Mouse (Mus musculus): ENCODE data around the gene Saxo1.

Saxo1 gene

DNA sequence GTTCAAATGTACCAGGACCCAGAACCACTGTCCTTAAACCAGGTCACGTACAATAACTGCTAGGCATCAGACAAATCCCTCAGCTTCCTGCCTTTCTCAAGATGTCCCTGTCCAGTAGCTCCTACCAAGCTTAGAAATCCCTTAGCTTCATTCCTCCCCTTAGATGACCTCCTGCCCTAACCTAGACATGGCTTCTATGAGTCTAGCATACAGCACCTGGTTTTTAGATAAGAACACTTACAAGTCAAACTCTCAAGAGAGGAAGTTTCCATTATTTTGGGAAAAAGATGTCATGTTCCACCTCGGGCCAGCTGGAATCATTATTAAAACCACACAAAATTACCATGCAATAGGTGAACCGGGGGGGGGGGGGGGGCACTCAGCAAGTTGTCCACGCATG, 71.6 kb downstream of the Saxo1 start:
- no peak for TF ChIP-seq GATA4 (IDR thresholded peaks at IDR 0.05; ENCODE audit: insufficient replicate concordance, low read length)

DNA sequence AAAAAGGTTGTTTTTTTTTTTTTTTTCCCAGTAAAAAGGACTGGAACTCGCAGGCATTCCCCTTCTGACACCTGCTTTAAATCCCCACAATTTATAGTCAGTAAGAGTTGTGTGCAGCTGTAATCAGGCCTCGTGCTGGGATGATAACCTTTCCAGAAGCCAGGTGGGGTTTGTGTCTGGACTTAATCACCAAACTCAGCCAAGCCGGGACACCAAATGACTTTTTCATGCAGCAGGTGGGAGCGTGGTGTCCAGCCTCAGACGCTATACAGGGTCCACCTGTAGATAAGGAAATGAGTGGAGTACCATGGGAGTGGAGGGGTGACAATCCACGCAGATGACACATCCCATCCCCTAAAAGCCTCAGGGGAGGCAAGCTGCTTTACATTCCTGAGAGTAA, 73.1 kb downstream of the Saxo1 start:
- no peak for TF ChIP-seq GATA4 (IDR thresholded peaks at IDR 0.05; ENCODE audit: insufficient replicate concordance, low read length)

DNA sequence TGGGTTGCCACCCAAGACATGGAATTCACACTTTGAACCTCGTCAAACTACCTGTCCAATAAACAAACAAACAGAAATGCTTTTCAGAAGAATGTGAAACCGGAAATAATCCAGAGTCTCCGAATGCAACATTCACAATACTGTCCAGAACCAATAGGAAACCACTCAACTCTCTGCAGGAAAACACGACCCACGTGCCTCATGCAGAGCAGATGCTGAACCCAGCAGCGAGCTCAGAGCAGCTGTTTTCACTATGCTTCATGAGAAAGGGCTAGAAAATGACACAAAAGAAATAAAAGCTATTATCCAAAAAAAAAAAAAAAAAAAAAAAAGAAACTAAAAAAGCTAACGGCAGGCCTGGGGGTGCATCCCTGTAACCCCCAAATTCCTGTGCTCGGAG, 74.4 kb downstream of the Saxo1 start:
- TF ChIP-seq GATA4 (IDR thresholded peaks at IDR 0.05; ENCODE audit: insufficient replicate concordance, low read length): no peak

DNA sequence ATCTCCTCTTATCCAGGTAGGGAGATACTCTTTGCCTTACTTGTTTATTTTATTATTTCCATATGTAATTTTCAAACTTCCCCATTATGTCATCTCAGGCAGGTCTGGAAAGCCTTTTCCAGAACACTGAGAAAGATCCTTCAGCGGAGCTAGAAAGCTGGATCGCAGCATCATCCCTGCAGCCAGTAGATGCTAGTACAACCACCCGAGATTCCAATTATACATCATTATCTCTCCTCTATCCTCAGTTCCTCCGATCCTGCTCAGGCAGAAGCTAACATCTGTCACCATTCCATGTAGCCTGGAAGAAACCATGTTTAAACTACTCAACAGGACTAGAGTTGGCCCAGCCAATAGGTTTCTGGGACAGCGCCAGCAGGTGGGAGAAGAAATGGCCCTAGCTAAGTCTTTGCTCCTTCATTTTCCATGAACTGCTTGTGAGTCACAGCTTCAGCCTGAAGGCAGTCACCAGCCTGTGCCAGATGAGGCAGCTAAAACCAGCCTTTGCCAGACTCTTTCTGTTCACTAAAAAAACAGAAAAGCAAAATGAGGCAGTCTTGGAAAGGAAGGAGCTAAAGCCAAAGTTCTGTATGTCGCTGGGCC, 75.0 kb downstream of the Saxo1 start:
- no peak for TF ChIP-seq GATA4 (IDR thresholded peaks at IDR 0.05; ENCODE audit: insufficient replicate concordance, low read length)

DNA sequence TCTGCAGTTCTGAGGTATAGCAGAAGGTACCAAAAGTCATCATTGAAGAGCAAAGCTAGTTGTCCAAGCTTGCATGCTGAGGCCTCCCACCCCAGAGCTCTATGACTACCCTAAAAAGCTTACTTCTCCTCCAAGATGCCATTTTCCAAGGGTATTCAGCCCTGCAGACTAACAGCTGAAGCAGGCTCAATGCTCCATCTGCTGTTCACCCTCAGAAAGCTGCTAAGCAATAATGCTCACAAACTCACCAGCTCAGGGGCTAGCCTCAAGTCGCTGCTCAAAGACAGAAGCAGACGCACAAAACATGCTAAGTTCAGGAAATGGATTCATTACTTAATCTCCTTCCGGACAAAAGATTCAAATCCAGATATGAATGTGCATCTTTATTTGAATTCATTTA, 77.2 kb downstream of the Saxo1 start:
- TF ChIP-seq GATA4 (IDR thresholded peaks at IDR 0.05; ENCODE audit: insufficient replicate concordance, low read length): no peak

DNA sequence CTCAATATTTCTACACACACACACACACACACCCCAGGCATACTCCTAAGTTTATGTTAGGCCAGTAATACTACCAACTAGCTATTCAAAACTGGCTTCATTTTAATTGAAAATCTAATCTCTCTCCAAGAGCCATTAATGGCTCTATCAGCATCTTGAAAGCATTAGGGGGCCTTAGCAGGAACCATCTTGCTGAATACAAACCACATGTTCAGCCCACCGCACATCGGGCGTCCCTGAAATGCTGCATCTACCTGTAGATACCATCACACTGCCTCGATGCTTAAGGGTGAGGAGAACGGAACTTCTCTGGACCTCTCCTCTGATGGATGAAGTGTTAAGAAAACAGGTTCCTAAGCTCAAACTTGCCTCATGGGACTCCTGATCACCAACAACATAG, 93.3 kb downstream of the Saxo1 start:
- TF ChIP-seq GATA4 (IDR thresholded peaks at IDR 0.05; ENCODE audit: insufficient replicate concordance, low read length): no peak

DNA sequence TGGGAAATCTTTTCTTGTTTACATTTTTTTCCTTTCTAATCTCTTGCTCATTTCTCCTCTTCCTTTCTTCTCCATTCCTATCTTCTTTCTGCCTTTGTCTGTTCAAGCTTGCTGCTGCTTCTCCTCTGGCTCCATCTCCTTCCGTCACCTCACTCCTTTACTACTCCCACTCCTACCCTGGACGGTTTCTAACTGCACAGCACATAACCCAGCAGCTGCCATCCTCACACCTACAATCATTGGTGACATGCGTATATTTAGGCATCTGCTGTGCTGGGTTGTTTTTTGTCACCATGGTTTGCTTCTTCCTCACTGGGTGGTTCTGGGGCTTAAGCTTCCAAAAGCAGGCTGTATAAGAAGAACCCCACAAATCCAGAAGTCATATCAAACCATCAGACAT, 107.7 kb downstream of the Saxo1 start:
- no peak for TF ChIP-seq GATA4 (IDR thresholded peaks at IDR 0.05; ENCODE audit: insufficient replicate concordance, low read length)

DNA sequence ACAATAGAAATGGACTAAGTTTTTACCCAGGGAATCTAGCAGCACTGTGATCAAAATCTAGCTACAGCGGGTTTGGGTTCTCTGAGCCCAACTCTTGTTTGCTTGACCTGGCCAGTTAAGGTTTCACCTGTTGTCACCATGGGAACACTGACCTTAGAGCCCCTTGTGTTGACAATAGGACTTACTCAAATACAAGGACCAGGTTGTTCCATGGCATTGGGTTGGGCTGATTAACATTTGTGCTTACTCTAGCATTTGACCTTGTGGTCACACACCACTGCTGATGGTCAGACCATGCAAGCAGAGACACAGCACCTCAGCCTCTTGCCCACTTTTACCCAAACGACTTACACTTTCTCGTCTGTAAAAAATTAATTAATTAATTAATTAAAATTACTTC, 121.8 kb downstream of the Saxo1 start:
- TF ChIP-seq GATA4 (IDR thresholded peaks at IDR 0.05; ENCODE audit: insufficient replicate concordance, low read length): no peak

DNA sequence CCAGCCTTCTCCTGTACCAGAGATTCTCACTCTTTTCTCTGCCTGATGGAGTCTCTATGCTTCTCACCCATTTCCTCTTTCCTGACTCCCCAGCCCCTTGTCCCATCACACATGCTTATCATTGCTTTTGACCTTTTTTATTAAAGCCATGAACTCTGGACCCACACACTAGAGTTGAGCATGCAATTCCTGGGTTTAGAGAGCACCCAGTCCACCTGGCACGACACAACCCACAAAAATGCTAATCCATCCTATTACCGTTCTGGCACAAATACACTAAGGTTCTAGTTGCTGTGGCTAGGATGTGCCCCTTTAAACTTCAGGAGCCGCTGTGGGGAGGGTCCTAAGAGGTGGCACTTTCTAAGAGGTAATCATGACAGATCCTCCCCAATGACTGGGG, 122.5 kb downstream of the Saxo1 start:
- TF ChIP-seq GATA4 (IDR thresholded peaks at IDR 0.05; ENCODE audit: insufficient replicate concordance, low read length): peak; percentile 38; the same call in 1 of the 2 replicates

DNA sequence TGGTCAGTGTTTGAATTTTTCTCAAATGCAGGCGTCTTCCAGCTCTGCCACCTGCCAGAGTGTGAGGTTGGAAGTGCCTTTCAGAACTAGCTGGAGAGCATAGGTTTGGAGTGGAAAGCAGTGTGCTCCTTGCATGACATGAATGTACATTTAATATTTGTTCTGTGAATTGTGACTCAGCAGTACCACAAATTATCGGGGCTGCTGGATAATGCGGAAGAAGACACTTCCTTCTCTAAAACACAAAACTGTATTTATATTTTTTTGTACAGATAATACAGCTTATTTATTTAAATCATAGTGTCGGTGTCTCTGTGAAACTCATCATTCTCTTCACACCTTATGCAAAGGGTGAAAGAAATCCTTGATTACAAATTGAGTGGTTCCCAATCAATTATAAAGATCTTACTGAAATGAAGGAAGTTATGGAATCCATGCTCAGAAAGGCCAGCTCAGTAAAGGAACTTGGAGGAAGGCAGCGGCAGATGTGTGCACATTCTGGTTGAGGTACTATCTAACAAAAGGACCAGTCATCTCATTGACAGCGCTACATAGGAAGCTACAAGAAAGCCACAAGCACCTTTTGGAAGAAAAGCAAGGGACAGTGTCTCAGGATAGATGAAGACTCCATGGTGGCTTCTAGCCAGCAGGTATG, 129.9 kb downstream of the Saxo1 start:
- TF ChIP-seq GATA4 (IDR thresholded peaks at IDR 0.05; ENCODE audit: insufficient replicate concordance, low read length): no peak

DNA sequence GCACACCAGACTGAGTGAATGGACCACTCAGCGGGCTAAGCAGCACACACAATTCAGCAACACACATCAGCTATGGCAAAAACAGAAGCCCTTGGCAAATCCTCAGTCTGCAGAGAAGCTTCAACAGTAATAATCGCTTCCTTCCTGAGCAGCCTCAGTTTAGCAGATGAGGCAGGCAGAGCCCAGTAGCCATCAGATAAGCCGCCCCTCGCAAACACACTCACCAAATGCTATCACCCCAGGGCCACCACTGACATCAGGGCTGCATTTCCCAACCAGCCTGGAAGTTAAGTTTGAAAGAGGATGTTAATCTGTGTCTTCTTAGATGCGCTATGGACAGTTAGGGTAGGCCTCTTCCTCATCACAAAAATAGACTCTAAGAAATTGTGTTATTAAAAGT, 130.8 kb downstream of the Saxo1 start:
- TF ChIP-seq GATA4 (IDR thresholded peaks at IDR 0.05; ENCODE audit: insufficient replicate concordance, low read length): no peak

DNA sequence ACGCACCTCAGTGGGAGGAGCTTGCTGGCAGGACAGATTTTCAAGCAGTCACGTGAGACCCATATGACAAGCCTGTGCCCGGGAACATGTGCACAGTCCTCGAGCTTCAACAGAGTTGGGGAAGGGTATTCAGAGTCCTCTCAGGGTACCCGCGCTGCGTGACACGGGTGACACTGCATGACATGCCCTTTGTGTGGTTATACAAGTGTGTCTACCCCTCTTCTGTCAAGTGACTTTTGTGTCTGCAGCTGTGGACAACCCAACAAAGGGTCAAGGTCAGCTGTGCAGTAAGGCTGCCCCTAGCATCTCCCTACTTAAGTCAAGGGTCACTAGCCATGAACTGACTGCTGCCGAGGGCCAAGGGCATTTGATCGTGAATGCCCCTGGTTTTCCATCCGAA, 131.6 kb downstream of the Saxo1 start:
- TF ChIP-seq GATA4 (IDR thresholded peaks at IDR 0.05; ENCODE audit: insufficient replicate concordance, low read length): no peak

DNA sequence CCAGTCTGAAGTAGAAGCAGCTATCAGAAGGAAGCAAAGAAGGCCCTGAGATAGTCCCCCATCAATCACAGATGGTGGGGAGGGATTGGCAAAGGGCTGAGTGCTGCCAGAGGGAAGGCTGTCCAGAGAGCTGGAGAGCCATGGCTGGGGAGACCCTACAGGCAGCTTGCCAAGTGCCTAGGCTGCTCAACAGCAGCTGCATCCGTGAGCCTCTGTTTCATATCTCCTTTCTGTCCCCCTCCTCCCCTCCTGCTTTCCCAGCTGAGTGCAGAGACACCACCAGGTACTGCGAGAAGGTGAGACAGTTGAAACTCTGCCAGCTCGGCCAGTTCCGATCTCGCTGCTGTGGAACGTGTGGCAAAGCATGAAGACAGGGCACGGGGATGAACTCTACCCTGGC, 132.5 kb downstream of the Saxo1 start:
- no peak for TF ChIP-seq GATA4 (IDR thresholded peaks at IDR 0.05; ENCODE audit: insufficient replicate concordance, low read length)

DNA sequence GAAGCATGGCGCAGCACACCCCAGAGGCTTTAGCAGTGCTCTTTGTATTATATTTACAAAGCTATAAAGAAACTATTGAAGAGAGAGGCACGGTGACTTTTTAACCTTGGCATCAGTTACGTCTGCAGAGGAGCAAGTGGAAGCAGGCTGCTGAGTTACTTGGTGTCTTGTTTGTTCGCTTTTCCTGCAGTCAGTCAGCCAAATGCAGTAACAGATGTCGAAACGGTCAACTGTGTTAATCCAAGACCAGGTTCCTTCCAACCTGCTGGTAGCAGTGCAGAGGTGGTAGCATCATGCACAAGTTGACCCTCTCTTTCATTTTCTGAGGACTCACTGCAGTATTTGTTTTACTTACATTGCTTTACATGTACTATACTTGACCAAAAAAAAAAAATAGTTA, 135.5 kb downstream of the Saxo1 start:
- no peak for TF ChIP-seq GATA4 (IDR thresholded peaks at IDR 0.05; ENCODE audit: insufficient replicate concordance, low read length)

DNA sequence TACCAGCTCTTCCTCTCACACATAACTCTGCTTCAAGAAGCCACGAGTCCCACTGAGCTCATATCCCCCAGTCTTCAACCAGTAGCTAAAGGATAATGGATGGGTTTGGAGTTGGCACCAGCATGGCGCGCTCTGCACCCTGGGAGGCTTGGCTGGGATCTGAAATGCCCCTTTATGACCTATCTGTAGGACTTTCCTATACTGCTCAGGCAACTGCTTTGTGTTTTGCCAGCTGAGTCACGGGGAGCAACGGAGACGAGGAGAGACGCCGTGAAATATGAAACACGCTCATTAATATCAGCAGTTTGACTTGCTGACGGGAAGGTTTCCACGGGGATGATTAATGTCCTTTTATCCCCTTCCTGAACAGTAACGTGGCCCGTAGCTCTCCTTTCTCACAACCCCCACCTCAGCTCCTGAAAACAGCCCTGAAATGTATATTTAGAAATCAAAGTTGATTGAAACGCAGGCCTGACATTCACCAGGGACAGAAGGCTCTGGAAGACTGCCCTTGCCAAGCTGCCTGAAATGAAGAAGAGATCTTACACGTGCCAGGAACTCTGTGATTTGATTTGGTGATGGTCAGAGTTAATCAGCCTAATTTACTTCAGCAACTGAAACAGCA, 141.6 kb downstream of the Saxo1 start:
- TF ChIP-seq GATA4 (IDR thresholded peaks at IDR 0.05; ENCODE audit: insufficient replicate concordance, low read length): no peak

DNA sequence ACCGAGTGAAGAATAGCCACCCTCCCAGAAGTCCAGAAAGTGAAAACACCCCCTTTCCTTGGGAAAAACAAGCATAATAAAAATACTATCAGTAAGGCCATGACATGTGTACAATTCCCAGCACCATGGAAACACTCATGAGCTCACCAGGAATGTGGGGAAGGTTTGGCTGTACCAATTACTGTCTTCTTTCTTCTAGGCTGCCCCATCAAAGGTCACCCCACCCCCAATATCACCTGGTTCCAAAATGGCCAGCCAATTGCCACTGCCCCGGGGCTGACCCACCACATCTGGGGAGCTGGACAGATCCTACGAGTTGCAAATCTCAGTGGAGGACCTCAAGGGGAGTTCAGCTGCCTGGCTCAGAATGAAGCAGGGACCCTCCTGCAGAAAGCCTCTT, 144.7 kb downstream of the Saxo1 start:
- TF ChIP-seq GATA4 (IDR thresholded peaks at IDR 0.05; ENCODE audit: insufficient replicate concordance, low read length): no peak

DNA sequence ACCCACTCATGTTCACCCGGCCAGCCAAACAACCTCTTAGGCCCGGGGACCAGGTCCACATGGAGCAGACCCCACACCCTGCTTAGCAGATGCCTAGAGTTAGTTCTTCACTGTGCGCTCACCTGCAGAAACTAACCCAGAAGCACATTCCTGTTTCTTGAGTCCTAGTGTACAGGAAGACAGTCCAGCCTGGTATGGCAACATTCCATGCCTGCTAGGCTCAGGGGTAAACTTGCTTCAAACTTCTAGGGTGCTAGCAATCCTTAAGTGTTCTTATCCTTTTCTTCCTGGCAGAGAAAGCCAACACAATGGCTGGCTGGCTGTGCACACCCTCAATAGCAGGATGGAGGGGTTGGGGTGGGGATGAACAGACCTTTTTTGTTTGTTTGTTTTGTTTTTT, 147.2 kb downstream of the Saxo1 start:
- no peak for TF ChIP-seq GATA4 (IDR thresholded peaks at IDR 0.05; ENCODE audit: insufficient replicate concordance, low read length)

All from liver, adult (tissue).